Mouse (Mus musculus) embryonic facial prominence, embryonic 11.5 days (tissue): ENCODE results near the gene Tns1. TPM values are rescaled to one million over a fixed set of nuclear protein-coding genes. Genes with fewer than 3 reads are reported as not detected.

Experiments used
- ATAC-seq: fragments of 200-750 bp; cut with Nextera tagmentation; replicated peaks from 2 replicates; pipeline ENCODE4 v1.8.0; 2017; ENCODE audit warnings: low read depth; ENCODE audit not compliant: insufficient number of reproducible peaks, low FRiP score, low TSS enrichment
- DNase-seq: peaks from one replicate; pipeline ENCODE4 v3.0.0-alpha.2; 2015; ENCODE audit warnings: low spot score
- H3K27ac ChIP-seq: fragments of 300-500 bp; sonication (generic); replicated peaks from 2 replicates; pipeline ENCODE4 v1.5.1; 2014; ENCODE audit warnings: mild to moderate bottlenecking, low read depth, low read length, control low read depth
- H3K27me3 ChIP-seq: fragments of 300-500 bp; sonication (generic); 2 replicates; pipeline ENCODE4 v1.6.1; 2014; ENCODE audit warnings: mild to moderate bottlenecking, low read length, moderate library complexity, mixed read lengths; ENCODE audit not compliant: control insufficient read depth, insufficient read depth
- H3K36me3 ChIP-seq: fragments of 300-500 bp; sonication (generic); replicated peaks from 2 replicates; pipeline ENCODE4 v1.6.1; 2014; ENCODE audit warnings: low read depth, mild to moderate bottlenecking, low read length, moderate library complexity, mixed read lengths; ENCODE audit not compliant: control insufficient read depth, insufficient read depth
- H3K4me1 ChIP-seq: fragments of 300-500 bp; sonication (generic); 2 replicates; pipeline ENCODE4 v1.6.1; 2014; ENCODE audit warnings: low read length, mixed read lengths; ENCODE audit not compliant: control insufficient read depth, insufficient read depth
- H3K4me2 ChIP-seq: fragments of 300-500 bp; sonication (generic); 2 replicates; pipeline ENCODE4 v1.6.1; 2014; ENCODE audit warnings: low read depth, mild to moderate bottlenecking, control low read depth, low read length, moderate library complexity
- H3K4me3 ChIP-seq: fragments of 300-500 bp; sonication (generic); 2 replicates; pipeline ENCODE4 v1.5.1; 2014; ENCODE audit warnings: low read depth, low read length, control low read depth
- H3K9ac ChIP-seq: fragments of 300-500 bp; sonication (generic); replicated peaks from 2 replicates; pipeline ENCODE4 v1.6.1; 2014; ENCODE audit warnings: mild to moderate bottlenecking, control low read depth, low read length
- H3K9me3 ChIP-seq: fragments of 300-500 bp; sonication (generic); replicated peaks from 2 replicates; pipeline ENCODE4 v1.6.1; 2016; ENCODE audit warnings: mild to moderate bottlenecking, low read length, inconsistent platforms, mixed read lengths; ENCODE audit not compliant: control insufficient read depth
- WGBS: fragments of 180-500 bp; shearing (Covaris S2); extraction: QIAGEN DNeasy Blood & Tissue Kit; methylation state at CpG from one replicate; pipeline ENCODE4 v1.1.7; 2014; 5-methylcytosine and 5-hydroxymethylcytosine counted together
- polyA plus RNA-seq: library from polyadenylated mRNA; unstranded; fragments of >200 nt; fragmentation: Nextera tagmentation; extraction: Ambion mirVana; gene quantifications from 2 replicates; pipeline ENCODE4 v1.2.1, GENCODE M21; 2014

The Tns1 gene
- polyA plus RNA-seq, 1 experiment from 2014 or later: 21.6 TPM

GRCm38 (mm10) chr1:74036560-74037390 lies 87.5 kb downstream of the Tns1 start:
- Histone ChIP-seq H3K4me2 (peak overlapping the region; percentile 65), H3K9me3 (no peaks in the 10 kb centered on the region), H3K27me3 (no peaks in the 10 kb centered on the region), H3K4me3 (peak overlapping the region; percentile 36), H3K9ac (peak overlapping the region; percentile 43), H3K27ac (peak overlapping the region; percentile 35), H3K36me3 (no peaks in the 10 kb centered on the region), H3K4me1 (peaks cover 9% of the 10 kb centered on the region)
- ATAC-seq (peak; percentile 29; the same call in 1 of the 2 replicates), DNase-seq (peak; percentile 53)
- WGBS: 2% methylated on average over 40 of the region's 40 CpGs

- no peak overlapping the region; the same call in 1 of the 2 replicates for H3K9ac ChIP-seq
- DNase-seq: no peak
- no peaks in the 10 kb centered on the region for H3K27me3 ChIP-seq
- H3K27ac ChIP-seq: no peak overlapping the region
- peak overlapping the region; percentile 65 for H3K4me2 ChIP-seq
- 40% methylated on average over 3 of the region's 3 CpGs for whole genome bisulfite sequencing
- ATAC-seq: no peak
- no peaks in the 10 kb centered on the region for H3K36me3 ChIP-seq
- no peaks in the 10 kb centered on the region for H3K9me3 ChIP-seq
- peak overlapping the region; percentile 36 for H3K4me3 ChIP-seq
- H3K4me1 ChIP-seq: peaks cover 16% of the 10 kb centered on the region
Measured at GRCm38 (mm10) chr1:74035912-74036489, 88.2 kb downstream of the Tns1 start.

GRCm38 (mm10) chr1:74035487-74035886 lies 88.8 kb downstream of the Tns1 start:
- Histone ChIP-seq H3K27me3 (no peaks in the 10 kb centered on the region), H3K4me3 (no peak overlapping the region), H3K36me3 (no peaks in the 10 kb centered on the region), H3K4me2 (no peak overlapping the region), H3K9me3 (no peaks in the 10 kb centered on the region), H3K9ac (no peak overlapping the region), H3K27ac (no peak overlapping the region), H3K4me1 (peaks cover 19% of the 10 kb centered on the region)
- ATAC-seq: no peak
- no peak for DNase-seq
- WGBS: 64% methylated on average over 4 of the region's 4 CpGs

GRCm38 (mm10) chr1:74034736-74035135 lies 89.5 kb downstream of the Tns1 start:
- Histone ChIP-seq H3K27me3 (no peaks in the 10 kb centered on the region), H3K4me2 (no peak overlapping the region), H3K9ac (no peak overlapping the region), H3K27ac (no peak overlapping the region), H3K36me3 (no peaks in the 10 kb centered on the region), H3K9me3 (no peaks in the 10 kb centered on the region), H3K4me1 (peaks cover 22% of the 10 kb centered on the region), H3K4me3 (no peak overlapping the region)
- WGBS: 78% methylated on average over 2 of the region's 2 CpGs
- ATAC-seq (no peak), DNase-seq (no peak)

GRCm38 (mm10) chr1:74034211-74034610 lies 90.0 kb downstream of the Tns1 start:
- Histone ChIP-seq H3K27ac (no peak overlapping the region), H3K9me3 (no peaks in the 10 kb centered on the region), H3K4me2 (no peak overlapping the region), H3K4me1 (peaks cover 22% of the 10 kb centered on the region), H3K27me3 (no peaks in the 10 kb centered on the region), H3K9ac (no peak overlapping the region), H3K36me3 (no peaks in the 10 kb centered on the region), H3K4me3 (no peak overlapping the region)
- no peak for ATAC-seq
- no peak for DNase-seq

- peaks cover 27% of the 10 kb centered on the region for H3K4me1 ChIP-seq
- no peak for ATAC-seq
- 80% methylated on average over 4 of the region's 4 CpGs for WGBS
Measured at GRCm38 (mm10) chr1:74033407-74033806, 90.8 kb downstream of the Tns1 start.

GRCm38 (mm10) chr1:74032966-74033365 lies 91.3 kb downstream of the Tns1 start:
- Histone ChIP-seq H3K27ac (no peak overlapping the region), H3K4me1 (peaks cover 27% of the 10 kb centered on the region), H3K9me3 (no peaks in the 10 kb centered on the region), H3K4me2 (no peak overlapping the region), H3K36me3 (no peaks in the 10 kb centered on the region), H3K27me3 (no peaks in the 10 kb centered on the region), H3K9ac (no peak overlapping the region), H3K4me3 (no peak overlapping the region)
- WGBS: 82% methylated on average over 5 of the region's 5 CpGs
- DNase-seq (no peak), ATAC-seq (no peak)

More at GRCm38 (mm10) chr1:74033407-74033806, 90.8 kb downstream of the Tns1 start:
- no peak overlapping the region for H3K4me3 ChIP-seq
- H3K27me3 ChIP-seq: no peaks in the 10 kb centered on the region
- no peak overlapping the region for H3K9ac ChIP-seq
- no peaks in the 10 kb centered on the region for H3K36me3 ChIP-seq
- H3K9me3 ChIP-seq: no peaks in the 10 kb centered on the region
- no peak for DNase-seq
- no peak overlapping the region for H3K27ac ChIP-seq
- H3K4me2 ChIP-seq: no peak overlapping the region; the same call in 1 of the 2 replicates
